Mouse (Mus musculus): ENCODE measurements at regions not wholly inside any gene's neighbourhood (a gene's known extent, or its start where the extent isn't known, plus 50 kb on each side); places are given as distances from the start of the nearest gene placed in this dataset.

GRCm38 (mm10) chr9:71058655-71059054 is 106.6 kb upstream of the Lipc start:
- ATAC-seq = no peak
- H3K9me3 ChIP-seq (ENCODE audit: control insufficient read depth, low read length) = no peaks in the 10 kb centered on the region

GRCm38 (mm10) chr9:71056836-71057235 is 104.8 kb upstream of the Lipc start:
- Histone ChIP-seq H3K27me3 (replicated peaks; ENCODE audit: control insufficient read depth, insufficient read depth, low read length) (no peaks in the 10 kb centered on the region), H3K4me1 (replicated peaks; ENCODE audit: control insufficient read depth, insufficient read depth, low read length) (no peaks in the 10 kb centered on the region), H3K27ac (ENCODE audit: low read length) (no peak overlapping the region), H3K4me3 (replicated peaks; ENCODE audit: low read length) (no peak overlapping the region), H3K36me3 (ENCODE audit: control insufficient read depth, insufficient read depth) (no peaks in the 10 kb centered on the region), H3K4me2 (ENCODE audit: low read length) (no peak overlapping the region), H3K9me3 (ENCODE audit: control insufficient read depth, low read length) (no peaks in the 10 kb centered on the region), H3K9ac (replicated peaks; ENCODE audit: low read depth, low read length) (no peak overlapping the region)
- ATAC-seq = no peak
- 83% methylated on average over 3 of the region's 3 CpGs for WGBS

More at GRCm38 (mm10) chr9:71058655-71059054, 106.6 kb upstream of the Lipc start:
- no peaks in the 10 kb centered on the region for H3K4me1 ChIP-seq (replicated peaks; ENCODE audit: control insufficient read depth, insufficient read depth, low read length)
- H3K9ac ChIP-seq (replicated peaks; ENCODE audit: low read depth, low read length) = no peak overlapping the region
- no peaks in the 10 kb centered on the region for H3K36me3 ChIP-seq (ENCODE audit: control insufficient read depth, insufficient read depth)
- WGBS = 60% methylated on average over 3 of the region's 3 CpGs
- H3K4me2 ChIP-seq (ENCODE audit: low read length) = no peak overlapping the region
- no peak overlapping the region for H3K27ac ChIP-seq (ENCODE audit: low read length)
- H3K4me3 ChIP-seq (replicated peaks; ENCODE audit: low read length) = no peak overlapping the region
- H3K27me3 ChIP-seq (replicated peaks; ENCODE audit: control insufficient read depth, insufficient read depth, low read length) = no peaks in the 10 kb centered on the region

GRCm38 (mm10) chr9:71043899-71044298 is 91.9 kb upstream of the Lipc start:
- H3K4me3 ChIP-seq (replicated peaks; ENCODE audit: low read length) = no peak overlapping the region
- no peaks in the 10 kb centered on the region for H3K36me3 ChIP-seq (ENCODE audit: control insufficient read depth, insufficient read depth)
- no peak overlapping the region for H3K27ac ChIP-seq (ENCODE audit: low read length)
- no peak overlapping the region for H3K9ac ChIP-seq (replicated peaks; ENCODE audit: low read depth, low read length)
- no peak overlapping the region for H3K4me2 ChIP-seq (ENCODE audit: low read length)
- H3K27me3 ChIP-seq (replicated peaks; ENCODE audit: control insufficient read depth, insufficient read depth, low read length) = no peaks in the 10 kb centered on the region
- H3K4me1 ChIP-seq (replicated peaks; ENCODE audit: control insufficient read depth, insufficient read depth, low read length) = no peaks in the 10 kb centered on the region
- no peaks in the 10 kb centered on the region for H3K9me3 ChIP-seq (ENCODE audit: control insufficient read depth, low read length)
- ATAC-seq = no peak
- WGBS = 25% methylated on average over 1 of the region's 1 CpGs

- no peak overlapping the region for H3K27ac ChIP-seq (ENCODE audit: low read length)
- WGBS = 61% methylated on average over 6 of the region's 6 CpGs
Measured at GRCm38 (mm10) chr9:71035286-71035685, 83.3 kb upstream of the Lipc start.

GRCm38 (mm10) chr9:71032156-71032555 is 80.1 kb upstream of the Lipc start:
- no peak for ATAC-seq
- H3K9me3 ChIP-seq (ENCODE audit: control insufficient read depth, low read length) = no peaks in the 10 kb centered on the region; the same call in 1 of the 2 replicates
- no peak overlapping the region for H3K4me3 ChIP-seq (replicated peaks; ENCODE audit: low read length)
- no peaks in the 10 kb centered on the region for H3K36me3 ChIP-seq (ENCODE audit: control insufficient read depth, insufficient read depth)
- H3K4me2 ChIP-seq (ENCODE audit: low read length) = no peak overlapping the region
- no peaks in the 10 kb centered on the region for H3K4me1 ChIP-seq (replicated peaks; ENCODE audit: control insufficient read depth, insufficient read depth, low read length)
- H3K27me3 ChIP-seq (replicated peaks; ENCODE audit: control insufficient read depth, insufficient read depth, low read length) = no peaks in the 10 kb centered on the region
- no peak overlapping the region for H3K9ac ChIP-seq (replicated peaks; ENCODE audit: low read depth, low read length)
- H3K27ac ChIP-seq (ENCODE audit: low read length) = no peak overlapping the region

More at GRCm38 (mm10) chr9:71035286-71035685, 83.3 kb upstream of the Lipc start:
- no peak for ATAC-seq
- no peaks in the 10 kb centered on the region for H3K27me3 ChIP-seq (replicated peaks; ENCODE audit: control insufficient read depth, insufficient read depth, low read length)
- no peak overlapping the region for H3K4me3 ChIP-seq (replicated peaks; ENCODE audit: low read length)
- no peak overlapping the region for H3K9ac ChIP-seq (replicated peaks; ENCODE audit: low read depth, low read length)
- no peaks in the 10 kb centered on the region for H3K4me1 ChIP-seq (replicated peaks; ENCODE audit: control insufficient read depth, insufficient read depth, low read length)
- H3K9me3 ChIP-seq (ENCODE audit: control insufficient read depth, low read length) = no peaks in the 10 kb centered on the region; the same call in 1 of the 2 replicates
- no peaks in the 10 kb centered on the region for H3K36me3 ChIP-seq (ENCODE audit: control insufficient read depth, insufficient read depth)
- H3K4me2 ChIP-seq (ENCODE audit: low read length) = no peak overlapping the region

GRCm38 (mm10) chr9:71030203-71030921 is 78.3 kb upstream of the Lipc start:
- Histone ChIP-seq H3K4me3 (replicated peaks; ENCODE audit: low read length) (no peak overlapping the region), H3K27me3 (replicated peaks; ENCODE audit: control insufficient read depth, insufficient read depth, low read length) (no peaks in the 10 kb centered on the region), H3K4me2 (ENCODE audit: low read length) (no peak overlapping the region), H3K4me1 (replicated peaks; ENCODE audit: control insufficient read depth, insufficient read depth, low read length) (no peaks in the 10 kb centered on the region), H3K9ac (replicated peaks; ENCODE audit: low read depth, low read length) (no peak overlapping the region), H3K27ac (ENCODE audit: low read length) (no peak overlapping the region), H3K36me3 (ENCODE audit: control insufficient read depth, insufficient read depth) (no peaks in the 10 kb centered on the region), H3K9me3 (ENCODE audit: control insufficient read depth, low read length) (no peaks in the 10 kb centered on the region; the same call in 1 of the 2 replicates)
- ATAC-seq = no peak
- WGBS = 81% methylated on average over 3 of the region's 3 CpGs

GRCm38 (mm10) chr9:71028102-71028501 is 76.1 kb upstream of the Lipc start:
- Histone ChIP-seq H3K9me3 (ENCODE audit: control insufficient read depth, low read length) (no peaks in the 10 kb centered on the region), H3K4me2 (ENCODE audit: low read length) (no peak overlapping the region), H3K9ac (replicated peaks; ENCODE audit: low read depth, low read length) (no peak overlapping the region), H3K36me3 (ENCODE audit: control insufficient read depth, insufficient read depth) (no peaks in the 10 kb centered on the region), H3K4me3 (replicated peaks; ENCODE audit: low read length) (no peak overlapping the region), H3K4me1 (replicated peaks; ENCODE audit: control insufficient read depth, insufficient read depth, low read length) (no peaks in the 10 kb centered on the region), H3K27me3 (replicated peaks; ENCODE audit: control insufficient read depth, insufficient read depth, low read length) (no peaks in the 10 kb centered on the region), H3K27ac (ENCODE audit: low read length) (no peak overlapping the region)
- 86% methylated on average over 2 of the region's 2 CpGs for WGBS
- no peak for ATAC-seq

GRCm38 (mm10) chr9:71027626-71028025 is 75.6 kb upstream of the Lipc start:
- no peak overlapping the region for H3K4me2 ChIP-seq (ENCODE audit: low read length)
- no peaks in the 10 kb centered on the region for H3K9me3 ChIP-seq (ENCODE audit: control insufficient read depth, low read length)
- H3K36me3 ChIP-seq (ENCODE audit: control insufficient read depth, insufficient read depth) = no peaks in the 10 kb centered on the region
- H3K27me3 ChIP-seq (replicated peaks; ENCODE audit: control insufficient read depth, insufficient read depth, low read length) = no peaks in the 10 kb centered on the region
- no peak overlapping the region for H3K27ac ChIP-seq (ENCODE audit: low read length)
- H3K4me1 ChIP-seq (replicated peaks; ENCODE audit: control insufficient read depth, insufficient read depth, low read length) = no peaks in the 10 kb centered on the region
- WGBS = 88% methylated on average over 2 of the region's 2 CpGs
- no peak overlapping the region for H3K4me3 ChIP-seq (replicated peaks; ENCODE audit: low read length)
- H3K9ac ChIP-seq (replicated peaks; ENCODE audit: low read depth, low read length) = no peak overlapping the region
- no peak for ATAC-seq

GRCm38 (mm10) chr9:71025196-71025595 is 73.2 kb upstream of the Lipc start:
- no peak overlapping the region for H3K9ac ChIP-seq (replicated peaks; ENCODE audit: low read depth, low read length)
- H3K4me2 ChIP-seq (ENCODE audit: low read length) = no peak overlapping the region
- no peak for ATAC-seq

GRCm38 (mm10) chr9:71018206-71018605 is 66.2 kb upstream of the Lipc start:
- no peaks in the 10 kb centered on the region for H3K27me3 ChIP-seq (replicated peaks; ENCODE audit: control insufficient read depth, insufficient read depth, low read length)
- H3K27ac ChIP-seq (ENCODE audit: low read length) = no peak overlapping the region
- no peaks in the 10 kb centered on the region for H3K36me3 ChIP-seq (ENCODE audit: control insufficient read depth, insufficient read depth)
- peaks cover 5% of the 10 kb centered on the region; the same call in 1 of the 2 replicates for H3K4me1 ChIP-seq (replicated peaks; ENCODE audit: control insufficient read depth, insufficient read depth, low read length)
- H3K9me3 ChIP-seq (ENCODE audit: control insufficient read depth, low read length) = no peaks in the 10 kb centered on the region
- H3K4me2 ChIP-seq (ENCODE audit: low read length) = no peak overlapping the region
- H3K9ac ChIP-seq (replicated peaks; ENCODE audit: low read depth, low read length) = no peak overlapping the region
- H3K4me3 ChIP-seq (replicated peaks; ENCODE audit: low read length) = no peak overlapping the region
- WGBS = 47% methylated on average over 9 of the region's 9 CpGs
- ATAC-seq = no peak

More at GRCm38 (mm10) chr9:71025196-71025595, 73.2 kb upstream of the Lipc start:
- Histone ChIP-seq H3K27ac (ENCODE audit: low read length) (no peak overlapping the region), H3K36me3 (ENCODE audit: control insufficient read depth, insufficient read depth) (no peaks in the 10 kb centered on the region), H3K27me3 (replicated peaks; ENCODE audit: control insufficient read depth, insufficient read depth, low read length) (no peaks in the 10 kb centered on the region), H3K9me3 (ENCODE audit: control insufficient read depth, low read length) (no peaks in the 10 kb centered on the region), H3K4me3 (replicated peaks; ENCODE audit: low read length) (no peak overlapping the region), H3K4me1 (replicated peaks; ENCODE audit: control insufficient read depth, insufficient read depth, low read length) (no peaks in the 10 kb centered on the region)
- 79% methylated on average over 3 of the region's 3 CpGs for WGBS

Measured in forebrain, embryonic 16.5 days (tissue).